Mouse (Mus musculus): ENCODE results near the gene Golgb1.

Golgb1 gene

GRCm38 (mm10) chr16:36918505-36918904, 43.6 kb downstream of the Golgb1 start:
- no peak for DNase-seq (ENCODE audit: low spot score)

- DNase-seq (ENCODE audit: low spot score), result no peak
Observed at GRCm38 (mm10) chr16:36920410-36920809, 45.5 kb downstream of the Golgb1 start.

DNA sequence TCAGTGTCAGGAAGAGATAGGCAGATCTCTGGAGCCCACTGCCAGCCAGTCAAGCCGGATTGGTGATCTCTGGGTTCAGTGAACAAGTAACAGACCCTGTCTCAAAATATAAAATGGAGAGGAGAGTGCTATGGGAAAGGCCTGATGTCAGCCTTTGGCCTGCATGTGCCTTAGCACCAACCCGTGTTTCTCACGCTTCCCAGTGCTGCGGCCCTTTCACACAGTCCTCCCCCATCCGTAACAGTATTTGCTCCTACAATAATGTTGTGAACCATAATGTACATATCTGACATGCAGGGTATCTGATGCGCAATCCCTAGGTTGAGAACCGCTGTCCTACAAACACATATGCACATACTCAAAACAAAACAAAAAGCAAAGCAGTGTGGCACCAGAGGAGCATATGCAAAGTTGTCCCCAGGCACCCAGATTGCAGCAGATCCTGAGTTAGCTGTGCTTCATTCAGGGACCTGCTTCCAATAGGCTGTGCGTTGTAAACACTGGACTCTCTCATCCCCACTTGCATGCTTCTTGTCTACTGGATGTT, 46.2 kb downstream of the Golgb1 start:
- DNase-seq (ENCODE audit: low spot score), result no peak

GRCm38 (mm10) chr16:36921980-36922379, 47.0 kb downstream of the Golgb1 start:
- no peak for DNase-seq (ENCODE audit: low spot score)

DNA sequence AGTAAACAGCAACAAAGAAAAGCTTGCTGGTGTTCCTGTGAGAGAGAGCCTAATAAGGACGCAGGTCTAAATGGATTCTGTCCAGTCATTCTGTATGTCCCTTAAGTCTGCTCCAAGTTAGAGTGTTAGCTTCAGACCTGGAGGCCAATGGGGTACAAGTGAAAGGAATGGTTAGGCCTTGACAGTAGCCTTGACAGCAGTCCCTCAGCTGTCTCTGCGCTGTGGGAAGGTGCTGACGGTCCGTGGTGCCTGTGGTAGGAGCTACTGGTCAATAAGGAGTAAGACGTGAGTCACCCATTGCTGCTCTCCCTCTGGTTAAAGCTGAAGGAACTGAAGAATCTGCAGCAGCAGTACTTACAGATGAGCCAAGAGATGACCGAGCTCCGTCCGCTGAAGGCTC, 49.4 kb downstream of the Golgb1 start:
- no peak for DNase-seq (ENCODE audit: low spot score)

DNA sequence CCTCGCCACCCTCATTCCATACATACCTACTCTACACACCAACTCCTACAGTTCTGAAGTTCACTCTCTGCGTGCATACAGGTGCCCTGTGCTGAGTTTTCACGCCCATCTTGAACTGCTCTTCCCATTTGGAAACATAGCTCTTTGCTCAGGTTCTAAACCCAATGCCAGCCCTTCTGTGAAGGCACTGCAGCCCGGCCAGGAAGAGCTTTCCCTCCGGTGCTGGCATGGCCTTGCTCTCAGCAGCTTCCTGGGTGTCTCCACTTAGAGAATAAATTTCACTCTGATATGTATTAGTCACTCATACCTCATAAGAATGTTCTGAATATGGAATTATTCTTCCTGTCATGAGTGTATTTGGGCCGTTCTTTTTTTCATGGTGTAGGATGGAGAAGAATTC, 50.4 kb downstream of the Golgb1 start:
- DNase-seq (ENCODE audit: low spot score), result no peak

DNA sequence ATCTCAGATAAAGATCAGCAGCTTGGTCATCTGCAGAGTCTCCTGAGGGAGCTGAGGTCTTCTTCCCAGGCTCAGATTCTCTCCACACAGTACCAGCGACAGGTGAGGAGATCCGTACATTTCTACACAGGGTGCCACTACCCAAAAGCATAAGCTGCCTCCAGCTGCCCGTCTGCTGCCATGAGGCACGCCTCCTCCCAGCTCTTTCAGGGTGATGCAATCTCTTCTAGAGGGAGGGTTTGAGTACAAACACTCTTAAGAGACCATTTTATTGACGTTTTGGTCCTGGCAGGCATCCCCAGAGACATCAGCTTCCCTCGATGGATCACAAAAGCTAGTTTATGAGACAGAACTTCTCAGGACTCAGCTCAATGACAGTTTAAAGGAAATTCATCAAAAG, 50.9 kb downstream of the Golgb1 start:
- DNase-seq (ENCODE audit: low spot score), result no peak

DNA sequence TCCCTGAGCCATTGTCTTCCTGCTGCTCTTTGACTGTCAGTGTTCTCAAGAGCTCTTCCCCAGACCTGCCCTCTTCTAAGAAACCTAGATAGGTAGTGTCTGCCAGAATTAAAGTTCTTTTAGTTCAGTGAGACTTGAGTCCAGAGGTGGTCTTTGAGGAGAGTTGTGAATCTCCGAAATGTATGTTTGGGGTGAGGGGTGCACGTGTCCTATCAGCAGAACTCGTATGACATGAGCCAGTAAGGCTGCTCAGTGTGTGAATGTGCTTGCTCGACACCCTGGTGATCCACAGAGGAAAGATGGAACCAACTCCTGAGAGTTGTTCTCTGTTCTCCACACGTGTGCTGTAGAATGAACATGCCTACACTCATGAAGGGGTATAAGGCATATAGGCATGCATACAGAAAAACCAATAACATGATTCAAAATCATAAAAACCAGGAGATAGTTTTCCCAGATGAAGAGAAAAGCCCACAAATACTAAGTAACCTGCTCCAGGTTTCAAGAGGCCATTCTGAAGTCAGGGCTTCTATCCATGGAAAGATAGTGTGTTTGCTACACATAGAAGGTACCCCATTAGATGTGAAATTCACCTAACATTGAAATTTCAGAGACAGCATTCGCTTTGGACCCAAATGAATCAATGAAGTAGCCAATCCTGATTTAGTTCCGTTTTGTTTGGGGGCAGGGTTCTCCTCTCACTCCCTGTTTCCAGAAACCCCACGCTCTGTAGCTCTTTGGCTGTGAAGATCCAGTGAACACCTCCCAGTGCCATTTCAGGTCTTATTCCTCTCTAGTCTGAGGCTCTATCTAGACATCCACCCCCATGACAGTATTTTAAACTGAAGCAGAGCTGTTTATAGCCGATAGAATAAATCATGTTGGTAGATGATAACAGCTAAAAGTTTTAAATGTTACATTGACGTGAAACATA, 51.8 kb downstream of the Golgb1 start:
- no peak for DNase-seq (ENCODE audit: low spot score)

DNA sequence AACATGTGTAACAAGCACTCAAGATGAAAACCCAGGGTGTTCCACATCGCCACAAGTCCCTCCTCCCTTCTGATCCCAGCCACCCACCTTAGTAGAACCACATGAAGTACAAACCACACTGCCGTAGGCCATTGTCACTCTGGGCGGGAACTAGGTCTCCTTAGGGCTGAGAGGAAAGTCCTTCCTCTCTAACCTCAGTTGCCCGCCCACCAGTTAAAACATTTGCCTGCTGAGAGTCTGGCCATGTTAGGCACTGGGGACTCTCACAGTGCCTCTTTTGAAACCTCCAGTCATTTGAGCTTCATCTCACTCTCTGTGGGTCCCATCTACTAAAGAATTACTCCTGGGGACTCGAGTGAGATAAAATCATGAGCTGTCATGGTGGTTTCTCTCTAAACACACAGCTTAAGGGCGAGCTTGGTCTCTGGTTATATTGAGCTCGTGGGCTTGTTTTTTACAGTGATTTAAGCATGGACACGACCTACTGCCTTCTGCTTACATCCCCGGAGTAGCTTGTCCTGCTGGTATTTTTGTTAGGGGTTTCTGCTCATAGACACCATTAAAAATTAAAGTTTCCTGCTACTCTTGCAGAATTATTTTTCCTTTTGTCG, 52.7 kb downstream of the Golgb1 start:
- no peak for DNase-seq (ENCODE audit: low spot score)

DNA sequence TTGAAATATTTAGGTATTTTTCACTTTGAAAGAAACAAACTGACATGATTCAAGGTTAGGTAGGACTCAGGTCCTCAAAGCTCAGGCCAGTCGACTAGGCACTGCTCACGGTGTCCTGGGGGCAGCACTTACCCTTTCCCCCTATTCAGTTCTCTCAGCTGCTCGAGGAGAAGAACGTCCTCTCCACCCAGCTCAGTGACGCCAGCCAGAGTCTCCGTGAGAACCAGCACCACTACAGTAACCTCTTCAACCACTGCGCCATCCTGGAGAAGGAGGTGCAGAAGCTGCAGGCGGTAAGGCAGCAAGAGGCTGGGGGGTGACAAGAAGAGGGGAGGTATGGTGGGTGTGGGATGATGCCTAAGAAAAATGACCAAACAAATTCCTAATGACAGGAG, 53.2 kb downstream of the Golgb1 start:
- DNase-seq (ENCODE audit: low spot score), result no peak

- no peak for DNase-seq (ENCODE audit: low spot score)
Observed at GRCm38 (mm10) chr16:36929216-36929615, 54.3 kb downstream of the Golgb1 start.

DNA sequence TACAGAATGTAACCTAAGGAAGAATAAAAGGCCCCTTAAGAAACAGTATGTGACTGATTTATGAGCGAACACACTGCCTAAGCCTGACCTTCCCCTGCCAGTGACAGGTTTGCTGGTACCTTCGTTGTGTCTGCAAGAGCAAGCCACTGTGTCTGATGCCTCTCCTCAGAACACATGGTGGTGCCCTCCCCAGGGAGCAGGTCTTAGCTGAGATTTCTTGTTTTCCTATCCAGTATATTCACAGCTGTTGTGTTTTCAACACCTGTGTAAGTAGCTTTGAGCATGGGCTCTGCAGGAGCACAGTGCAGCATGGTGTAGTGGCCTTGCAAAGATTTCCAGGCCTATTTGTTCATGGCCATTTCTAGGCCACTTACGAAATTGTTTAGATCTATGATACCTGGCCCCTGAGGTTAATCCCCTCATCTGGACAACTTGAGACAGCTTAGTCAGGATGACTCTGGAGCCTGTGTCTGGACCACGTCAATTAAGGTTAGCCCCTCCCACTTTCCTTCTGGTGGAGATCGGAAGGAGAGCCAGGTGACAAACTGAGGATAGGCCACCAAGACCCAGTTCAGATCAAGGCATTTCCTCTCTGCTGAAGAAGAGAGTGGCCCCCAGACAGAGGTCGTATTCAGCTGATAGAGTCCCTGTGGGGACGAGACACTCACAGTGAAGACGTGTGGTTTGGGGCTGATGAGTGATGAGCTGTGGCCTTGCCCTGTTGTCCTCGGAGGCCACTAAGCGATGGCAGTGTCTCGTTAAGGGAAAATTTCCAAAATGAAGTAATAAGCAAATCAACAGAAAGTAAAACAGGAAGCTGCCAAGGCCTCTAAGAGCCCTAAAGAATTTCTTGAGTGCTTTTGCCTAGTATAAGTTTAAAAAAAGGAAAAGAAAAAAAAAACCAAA, 55.5 kb downstream of the Golgb1 start:
- no peak for DNase-seq (ENCODE audit: low spot score)

GRCm38 (mm10) chr16:36931381-36931780, 56.4 kb downstream of the Golgb1 start:
- DNase-seq (ENCODE audit: low spot score), result no peak

DNA sequence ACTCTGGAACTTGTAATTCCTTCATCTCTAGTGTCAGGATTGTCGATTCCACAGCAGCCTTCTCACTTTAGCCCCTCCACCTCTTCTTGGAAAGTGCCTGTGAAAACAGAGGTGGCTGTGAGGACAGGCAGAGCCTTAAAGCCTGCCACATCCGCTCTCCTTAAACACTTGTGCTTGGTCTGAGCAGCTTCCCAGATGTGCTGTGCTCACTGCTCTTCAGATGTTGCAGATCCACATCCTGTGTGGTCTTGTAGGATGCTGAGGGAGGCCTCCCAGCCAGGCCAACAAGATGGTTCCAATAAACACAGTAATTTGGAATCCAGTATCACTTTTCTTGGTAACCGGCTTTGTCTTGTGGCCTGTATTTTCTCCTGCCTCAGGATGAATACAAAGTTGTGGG, 57.0 kb downstream of the Golgb1 start:
- DNase-seq (ENCODE audit: low spot score), result no peak

- DNase-seq (ENCODE audit: low spot score), result no peak
Observed at GRCm38 (mm10) chr16:36932546-36932945, 57.6 kb downstream of the Golgb1 start.

DNA sequence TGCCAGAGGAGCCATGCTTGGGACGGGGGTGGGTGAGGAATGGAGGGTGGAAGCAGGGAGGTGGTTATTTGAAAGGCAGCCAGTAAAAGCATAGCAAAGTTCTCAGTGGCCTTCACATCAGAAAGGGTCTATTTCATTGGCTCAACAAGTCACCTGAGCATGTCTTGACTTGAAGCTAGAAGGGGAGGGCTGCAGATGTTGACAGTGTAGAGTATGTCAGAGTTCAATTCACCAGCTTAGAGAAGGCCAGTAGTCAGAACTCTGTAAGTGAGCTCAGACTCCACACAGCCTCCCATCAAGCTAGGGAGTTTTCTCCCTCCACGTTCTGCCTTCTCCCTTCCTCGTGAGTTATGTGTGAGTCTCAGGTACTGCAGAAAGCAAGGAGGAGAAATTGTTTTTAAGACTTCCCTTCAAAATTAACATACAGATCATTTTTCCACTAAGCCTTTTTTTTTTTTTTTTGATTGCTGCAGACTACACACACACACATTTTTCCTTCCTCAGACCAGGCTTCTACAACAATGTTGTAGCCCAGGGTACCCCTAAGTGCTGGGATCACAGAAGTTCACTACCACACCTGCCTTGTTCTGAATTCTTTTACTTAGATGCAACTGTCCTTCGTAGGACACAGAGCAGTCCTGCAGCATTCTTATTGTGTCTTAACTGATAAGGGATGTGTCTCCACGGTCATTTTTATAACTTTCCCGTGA, 59.3 kb downstream of the Golgb1 start:
- no peak for DNase-seq (ENCODE audit: low spot score)

- DNase-seq (ENCODE audit: low spot score), result no peak
Observed at GRCm38 (mm10) chr16:36934841-36935620, 60.1 kb downstream of the Golgb1 start, which contains the start of gene Hcls1. Hcls1 (plus strand) TSS chr16:36934983.

- DNase-seq (ENCODE audit: low spot score), result no peak
Observed at GRCm38 (mm10) chr16:36935814-36936213, 60.9 kb downstream of the Golgb1 start.

- DNase-seq (ENCODE audit: low spot score), result no peak
Observed at GRCm38 (mm10) chr16:36941137-36941727, 66.3 kb downstream of the Golgb1 start.

DNA sequence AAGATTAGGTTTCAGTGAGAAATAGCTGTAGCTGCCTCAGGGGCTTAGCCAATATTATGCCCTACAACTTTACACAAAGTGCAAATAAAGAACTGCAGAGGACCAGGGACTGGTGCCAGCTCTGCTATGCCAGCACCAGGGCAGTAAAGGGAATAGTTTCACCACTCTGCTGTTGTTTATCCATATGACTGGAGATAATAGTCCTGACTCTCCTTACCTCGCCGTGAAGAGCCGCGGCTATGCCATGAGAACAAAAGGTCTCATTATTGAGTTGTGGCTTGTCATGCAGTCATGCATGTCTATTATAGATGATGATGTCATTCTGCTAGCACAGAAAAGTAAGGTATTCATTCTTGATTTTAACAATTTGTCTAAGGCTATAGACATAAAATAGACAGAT, 67.0 kb downstream of the Golgb1 start:
- no peak for DNase-seq (ENCODE audit: low spot score)
